In the genomic region with DNA sequence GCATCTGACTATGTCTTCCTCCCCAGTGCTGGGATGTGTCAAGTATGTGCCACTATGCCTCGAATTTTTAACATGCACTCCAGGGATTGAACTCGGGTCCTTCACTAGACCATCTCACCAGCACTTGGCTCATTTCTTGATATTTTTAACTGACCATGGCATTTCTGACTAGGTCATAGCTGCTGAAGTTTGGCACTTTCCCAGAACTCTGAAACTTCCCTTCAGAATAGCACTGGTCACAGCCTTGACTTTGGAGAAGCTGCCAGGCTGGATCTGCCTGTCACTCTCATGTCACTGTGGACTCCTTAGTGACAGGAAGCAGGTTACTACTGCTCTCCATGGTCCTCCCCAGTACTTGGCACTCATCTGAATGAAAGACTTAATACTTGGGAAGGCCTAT, we compare ENCODE assay signal across 26 mouse cellular contexts.
A peak's percentile ranks its signal among the peaks of the same experiment; 100 is the strongest.
DNase-seq lines count a peak whose midpoint lies in the region; ATAC-seq and TF ChIP-seq lines count a peak whose summit lies in the region.
"Had no signal": no experiment of that assay in that cellular context is flagged by ENCODE, and none has a peak within 500 bp of the region (broad histone marks: within the 10 kb centered on the region; RNA-seq: fewer than 3 reads in every experiment).

No protein-coding gene starts in this region.

- no peak overlapping the region for H3K4me2 ChIP-seq in lung, embryonic 14.5 days
- H3K4me2 ChIP-seq: embryonic facial prominence, embryonic 13.5 days; forebrain, embryonic 12.5 days; heart, embryonic 11.5 days; hindbrain, embryonic 13.5 days; intestine, embryonic 15.5 days had no signal

- no peaks in the 10 kb centered on the region for H3K36me3 ChIP-seq in lung, embryonic 14.5 days (ENCODE audit: insufficient read depth)
- H3K36me3 ChIP-seq: embryonic facial prominence, embryonic 10.5 days; embryonic facial prominence, embryonic 13.5 days; forebrain, embryonic 12.5 days; hindbrain, embryonic 10.5 days; hindbrain, embryonic 13.5 days; intestine, embryonic 15.5 days had no signal

- no peak for TF ChIP-seq CTCF in lung, embryonic 14.5 days (IDR thresholded peaks at IDR 0.05; ENCODE audit: low read depth)

- no peak for ATAC-seq in lung, embryonic 14.5 days (ENCODE audit: insufficient read depth)
- ATAC-seq in cerebellum, adult (ENCODE audit: insufficient number of reproducible peaks, low FRiP score, low TSS enrichment) = no peak
- ATAC-seq: CD4-positive, CD25-positive, alpha-beta regulatory T cell, adult 4 months; forebrain, embryonic 16.5 days; hindbrain, embryonic 16.5 days; intestine, embryonic 15.5 days had no signal

- no peak overlapping the region for H3K27ac ChIP-seq in lung, embryonic 14.5 days (ENCODE audit: low read depth)
- H3K27ac ChIP-seq: embryonic facial prominence, embryonic 10.5 days; embryonic facial prominence, embryonic 13.5 days; forebrain, embryonic 12.5 days; hindbrain, embryonic 10.5 days; hindbrain, embryonic 13.5 days; intestine, embryonic 15.5 days had no signal

- peak; percentile 10 for DNase-seq in lung, embryonic 14.5 days
- no peak for DNase-seq in lung, postnatal 25 days (ENCODE audit: low spot score)
- peak; percentile 25 for DNase-seq in adrenal gland, adult 8-10 months
- peak; percentile 37 for DNase-seq in adrenal gland, postnatal 14 days
- DNase-seq in kidney, postnatal 14 days = no peak
- DNase-seq: cerebellum, adult 11 months; cerebellum, adult 8-10 months; cerebellum, postnatal 10 days; cerebellum, postnatal 36 days; embryo, embryonic 11 days; gastrocnemius, postnatal 10 days; gastrocnemius, postnatal 36 days; heart, postnatal 36 days; kidney, adult 11 months had no signal

- peaks cover 19% of the 10 kb centered on the region for H3K4me1 ChIP-seq in lung, embryonic 14.5 days (ENCODE audit: insufficient read depth)

- no peaks in the 10 kb centered on the region for H3K27me3 ChIP-seq in lung, embryonic 14.5 days (ENCODE audit: insufficient read depth, low read length)
- H3K27me3 ChIP-seq: embryonic facial prominence, embryonic 13.5 days; forebrain, embryonic 12.5 days; intestine, embryonic 15.5 days had no signal

- no peak overlapping the region for H3K9ac ChIP-seq in lung, embryonic 14.5 days
- H3K9ac ChIP-seq: embryonic facial prominence, embryonic 13.5 days; forebrain, embryonic 12.5 days; hindbrain, embryonic 13.5 days; intestine, embryonic 15.5 days had no signal

- H3K9me3 ChIP-seq in lung, embryonic 14.5 days (ENCODE audit: low read depth, low read length) = no peaks in the 10 kb centered on the region
- H3K9me3 ChIP-seq: embryonic facial prominence, embryonic 10.5 days; embryonic facial prominence, embryonic 13.5 days; forebrain, embryonic 12.5 days; hindbrain, embryonic 10.5 days; hindbrain, embryonic 13.5 days; intestine, embryonic 15.5 days had no signal

- H3K4me3 ChIP-seq in lung, embryonic 14.5 days (ENCODE audit: low read depth, low read length) = no peak overlapping the region
- H3K4me3 ChIP-seq: embryonic facial prominence, embryonic 10.5 days; embryonic facial prominence, embryonic 13.5 days; erythroblast, embryonic 14.5 days; forebrain, embryonic 12.5 days; hindbrain, embryonic 10.5 days; hindbrain, embryonic 13.5 days; intestine, embryonic 15.5 days had no signal

- 60% methylated on average over 2 of the region's 2 CpGs for WGBS in lung, embryonic 14.5 days

Comparison
In these comparisons a context has a peak if more than half of its experiments do, and no peak if none do; other contexts are left out.
1. DNase-seq: peak in lung, embryonic 14.5 days (single experiment), adrenal gland, adult 8-10 months (single experiment) and adrenal gland, postnatal 14 days (single experiment); none in lung, postnatal 25 days (single experiment) and kidney, postnatal 14 days (single experiment).